Mouse (Mus musculus): Measurements from ENCODE around the gene Cyp4a12a. TPM values are rescaled to one million over a fixed set of nuclear protein-coding genes. Genes with fewer than 3 reads are reported as not detected.
"Not testable (repeated sequence)": the region's sequence is repeated elsewhere in the genome, so short reads cannot be mapped to it uniquely, and the experiment has no call there.

Gene Cyp4a12a
- total RNA-seq (2021): under 1 TPM in 1 of 2 experiments, not detected in 1; 0.17 TPM
- long read RNA-seq, experiment 1: 0 reads
- long read RNA-seq, experiment 2: 0 reads

- DNase-seq (ENCODE audit: low spot score): not testable (repeated sequence)
These were observed at the start of gene Cyp4a12a for GRCm38 (mm10) chr4:115298746-115299145. Gene Cyp4a12a (plus strand): TSS chr4:115299046.

GRCm38 (mm10) chr4:115264687-115265569, 33.9 kb upstream of the Cyp4a12a start:
- not testable (repeated sequence) for DNase-seq (ENCODE audit: low spot score)

- not testable (repeated sequence) for DNase-seq (ENCODE audit: low spot score)
These were observed 20.4 kb upstream of the Cyp4a12a start for GRCm38 (mm10) chr4:115278215-115278982.

GRCm38 (mm10) chr4:115280342-115280741, 18.5 kb upstream of the Cyp4a12a start:
- DNase-seq (ENCODE audit: low spot score): no peak

- DNase-seq (ENCODE audit: low spot score): not testable (repeated sequence)
These were observed 18.1 kb upstream of the Cyp4a12a start for GRCm38 (mm10) chr4:115280779-115281178.

GRCm38 (mm10) chr4:115281231-115281767, 17.5 kb upstream of the Cyp4a12a start:
- DNase-seq (ENCODE audit: low spot score): not testable (repeated sequence)

- not testable (repeated sequence) for DNase-seq (ENCODE audit: low spot score)
These were observed 26.9 kb downstream of the Cyp4a12a start for GRCm38 (mm10) chr4:115325722-115326121.

GRCm38 (mm10) chr4:115365624-115366023, 66.8 kb downstream of the Cyp4a12a start:
- not testable (repeated sequence) for DNase-seq (ENCODE audit: low spot score)

- not testable (repeated sequence) for DNase-seq (ENCODE audit: low spot score)
These were observed 69.2 kb downstream of the Cyp4a12a start for GRCm38 (mm10) chr4:115368067-115368466.

Other genes starting within 250 kb of the Cyp4a12a start
- 1 to 10 TPM in 1 of 2 experiments, under 1 TPM in 1; 0.93 to 1.0 TPM for gene Tal1, start 242.6 kb upstream of the Cyp4a12a start, total RNA-seq (2021)
- gene Pdzk1ip1, start 210.3 kb upstream of the Cyp4a12a start, total RNA-seq (2021): not detected
- gene Cyp4x1, start 164.8 kb upstream of the Cyp4a12a start, total RNA-seq (2021): not detected
- gene Cyp4a29, start 57.0 kb upstream of the Cyp4a12a start, total RNA-seq (2021): not detected
- gene Cyp4a12b, start 112.6 kb downstream of the Cyp4a12a start, total RNA-seq (2021): not detected
- gene Cyp4a30b, start 153.6 kb downstream of the Cyp4a12a start, total RNA-seq (2021): not detected
- under 1 TPM in 1 of 2 experiments, not detected in 1; 0.12 TPM for gene Cyp4a14, start 197.1 kb downstream of the Cyp4a12a start, total RNA-seq (2021)
- under 1 TPM in 1 of 2 experiments, not detected in 1; 0.19 TPM for gene Cyp4a10, start 219.2 kb downstream of the Cyp4a12a start, total RNA-seq (2021)